Mouse (Mus musculus) heart, adult 2 months (tissue): ENCODE data around the gene Spock1.

Experiments used
- CTCF ChIP-seq: fragments of 200-600 bp; IDR thresholded peaks from 2 replicates; pipeline ENCODE4 v1.8.1; 2022; ENCODE audit warnings: antibody characterized with exemption, mild to moderate bottlenecking, moderate library complexity
- EP300 ChIP-seq: fragments of 200-500 bp; IDR thresholded peaks from 2 replicates; pipeline ENCODE4 v1.6.1; 2011; ENCODE audit warnings: low read depth, low read length, control low read depth; ENCODE audit not compliant: insufficient read depth
- POLR2A ChIP-seq: fragments of 200-500 bp; IDR thresholded peaks from 2 replicates; pipeline ENCODE4 v1.6.1; 2011; ENCODE audit warnings: mild to moderate bottlenecking, low read depth, low read length, control low read depth; ENCODE audit not compliant: insufficient read depth

DNA sequence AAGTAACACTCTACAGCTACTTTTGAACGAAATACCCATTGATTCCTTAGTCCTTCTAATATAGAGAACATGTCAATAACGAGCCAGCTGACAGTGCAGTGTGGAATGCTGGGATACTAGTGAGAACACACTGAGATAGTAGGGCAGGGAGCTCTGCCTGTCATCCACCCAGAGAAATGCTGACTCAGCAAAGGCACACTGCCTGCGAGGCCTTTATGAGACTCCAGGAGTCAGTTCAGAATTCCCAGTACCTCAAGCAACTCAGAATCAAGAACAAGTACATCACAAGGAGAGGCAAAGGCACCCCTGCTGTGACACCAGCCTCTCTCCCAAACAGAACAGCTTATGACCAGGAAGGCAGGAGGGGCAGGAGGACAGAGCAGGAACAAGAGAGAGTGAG lies 163.5 kb downstream of the Spock1 start:
- TF ChIP-seq CTCF (no peak), POLR2A (no peak), EP300 (no peak)
